Mouse (Mus musculus): ENCODE results near the gene Nt5dc2. TPM values are rescaled to one million over a fixed set of nuclear protein-coding genes. Genes with fewer than 3 reads are reported as not detected.
A peak's percentile ranks its signal among the peaks of the same experiment; 100 is the strongest.

Gene Nt5dc2
- not detected for polyA plus RNA-seq (2017; shearing (Covaris generic))

- peak; percentile 4 for ATAC-seq
These were observed at the start of gene Nt5dc2 for GRCm38 (mm10) chr14:31130236-31131220. TSS of gene Nt5dc2 (plus strand) at chr14:31131053.

GRCm38 (mm10) chr14:31081147-31081546 is 49.7 kb upstream of the Nt5dc2 start:
- ATAC-seq = no peak

GRCm38 (mm10) chr14:31087433-31087832 is 43.4 kb upstream of the Nt5dc2 start:
- no peak for ATAC-seq

GRCm38 (mm10) chr14:31088515-31088914 is 42.3 kb upstream of the Nt5dc2 start:
- no peak for ATAC-seq

- ATAC-seq = peak; percentile 72
These were observed 40.9 kb upstream of the Nt5dc2 start for GRCm38 (mm10) chr14:31089918-31090317.

- no peak for ATAC-seq
These were observed 25.7 kb upstream of the Nt5dc2 start for GRCm38 (mm10) chr14:31105156-31105555.

GRCm38 (mm10) chr14:31110613-31111012 is 20.2 kb upstream of the Nt5dc2 start:
- no peak for ATAC-seq

- ATAC-seq = no peak
These were observed 18.7 kb upstream of the Nt5dc2 start for GRCm38 (mm10) chr14:31112187-31112586.

- ATAC-seq = no peak
These were observed 16.8 kb upstream of the Nt5dc2 start for GRCm38 (mm10) chr14:31114011-31114410.

- ATAC-seq = no peak
These were observed 15.3 kb upstream of the Nt5dc2 start for GRCm38 (mm10) chr14:31115522-31115921.

GRCm38 (mm10) chr14:31125106-31126075 is 5.5 kb upstream of the Nt5dc2 start:
- ATAC-seq = no peak

GRCm38 (mm10) chr14:31126826-31127225 is 4.0 kb upstream of the Nt5dc2 start:
- no peak for ATAC-seq

GRCm38 (mm10) chr14:31128101-31128825 is 2.6 kb upstream of the Nt5dc2 start:
- peak; percentile 42 for ATAC-seq

GRCm38 (mm10) chr14:31128826-31129219 is 2.0 kb upstream of the Nt5dc2 start, which contains the start of gene Smim4:
TSS of gene Smim4 (minus strand) at chr14:31128956.
- ATAC-seq = peak; percentile 96

- no peak for ATAC-seq
These were observed 1.3 kb upstream of the Nt5dc2 start for GRCm38 (mm10) chr14:31129326-31130235.

- no peak for ATAC-seq
These were observed 494 bp downstream of the Nt5dc2 start for GRCm38 (mm10) chr14:31131272-31131821.

- ATAC-seq = no peak
These were observed 1.2 kb downstream of the Nt5dc2 start for GRCm38 (mm10) chr14:31132031-31132430.

- no peak for ATAC-seq
These were observed 1.7 kb downstream of the Nt5dc2 start for GRCm38 (mm10) chr14:31132491-31132975.

GRCm38 (mm10) chr14:31133023-31133665 is 2.3 kb downstream of the Nt5dc2 start:
- no peak for ATAC-seq
